Mouse (Mus musculus) stomach, postnatal 0 days (tissue): ENCODE measurements around the gene Pax8. TPM values are rescaled to one million over a fixed set of nuclear protein-coding genes. Genes with fewer than 3 reads are reported as not detected.

Experiments used
- ATAC-seq: fragments of 200-750 bp; cut with Nextera tagmentation; 2 replicates; pipeline ENCODE4 v1.8.0; 2017; ENCODE audit not compliant: low FRiP score, low TSS enrichment
- DNase-seq: peaks from one replicate; pipeline ENCODE4 v3.0.0-alpha.2; 2016; ENCODE audit warnings: low spot score
- H3K27ac ChIP-seq: fragments of 300-500 bp; sonication (generic); replicated peaks from 2 replicates; pipeline ENCODE4 v1.5.1; 2014; ENCODE audit warnings: mild to moderate bottlenecking, control low read depth
- H3K27me3 ChIP-seq: fragments of 300-500 bp; sonication (generic); 2 replicates; pipeline ENCODE4 v1.6.1; 2014; ENCODE audit warnings: low read length; ENCODE audit not compliant: control insufficient read depth, insufficient read depth
- H3K36me3 ChIP-seq: fragments of 300-500 bp; sonication (generic); 2 replicates; pipeline ENCODE4 v1.6.1; 2014; ENCODE audit warnings: low read length, mixed read lengths; ENCODE audit not compliant: control insufficient read depth, insufficient read depth
- H3K4me1 ChIP-seq: fragments of 300-500 bp; sonication (generic); replicated peaks from 2 replicates; pipeline ENCODE4 v1.6.1; 2014; ENCODE audit warnings: antibody characterized with exemption; ENCODE audit not compliant: control insufficient read depth, insufficient read depth
- H3K4me2 ChIP-seq: fragments of 300-500 bp; sonication (generic); replicated peaks from 2 replicates; pipeline ENCODE4 v1.6.1; 2014; ENCODE audit warnings: low read depth, mild to moderate bottlenecking, control low read depth, moderate library complexity
- H3K4me3 ChIP-seq: fragments of 300-500 bp; sonication (generic); 2 replicates; pipeline ENCODE4 v1.5.1; 2014; ENCODE audit warnings: low read depth, low read length, control low read depth
- H3K9ac ChIP-seq: fragments of 300-500 bp; sonication (generic); 2 replicates; pipeline ENCODE4 v1.6.1; 2014; ENCODE audit warnings: mild to moderate bottlenecking, low read length, control low read depth, mixed read lengths
- H3K9me3 ChIP-seq: fragments of 300-500 bp; sonication (generic); 2 replicates; pipeline ENCODE4 v1.6.1; 2016; ENCODE audit warnings: low read length; ENCODE audit not compliant: control insufficient read depth
- CTCF ChIP-seq: IDR thresholded peaks from 2 replicates; pipeline ENCODE4 v1.5.1; 2016; ENCODE audit warnings: antibody characterized with exemption, low read depth, mild to moderate bottlenecking, moderate library complexity
- EP300 ChIP-seq: optimal IDR thresholded peaks from 2 replicates; pipeline ENCODE3; 2016; ENCODE audit warnings: antibody characterized with exemption
- WGBS: fragments of 180-500 bp; shearing (Covaris S2); extraction: QIAGEN DNeasy Blood & Tissue Kit; methylation state at CpG from one replicate; pipeline ENCODE4 v1.1.7; 2014; 5-methylcytosine and 5-hydroxymethylcytosine counted together
- polyA plus RNA-seq: library from polyadenylated mRNA; unstranded; fragments of >200 nt; fragmentation: Nextera tagmentation; extraction: Ambion mirVana; gene quantifications from 2 replicates; pipeline ENCODE4 v1.2.1, GENCODE M21; 2015

Pax8 gene
- polyA plus RNA-seq, 1 experiment from 2014 or later: 0.08 TPM

GRCm38 (mm10) chr2:24442303-24442925 is 33.0 kb downstream of the Pax8 start:
- Histone ChIP-seq H3K36me3 (no peaks in the 10 kb centered on the region), H3K4me1 (no peaks in the 10 kb centered on the region), H3K27ac (no peak overlapping the region), H3K9ac (no peak overlapping the region), H3K27me3 (no peaks in the 10 kb centered on the region), H3K4me3 (no peak overlapping the region), H3K4me2 (no peak overlapping the region), H3K9me3 (no peaks in the 10 kb centered on the region)
- DNase-seq (no peak), ATAC-seq (no peak)
- WGBS: 55% methylated on average over 4 of the region's 4 CpGs
- no peak for TF ChIP-seq EP300
- no peak for TF ChIP-seq CTCF

- no peaks in the 10 kb centered on the region for H3K9me3 ChIP-seq
- ATAC-seq (no peak), DNase-seq (no peak)
- H3K36me3 ChIP-seq: no peaks in the 10 kb centered on the region
- TF ChIP-seq EP300 (no peak), CTCF (no peak)
- H3K9ac ChIP-seq: no peak overlapping the region
- no peaks in the 10 kb centered on the region for H3K4me1 ChIP-seq
- no peak overlapping the region for H3K4me3 ChIP-seq
- H3K4me2 ChIP-seq: no peak overlapping the region
- H3K27ac ChIP-seq: no peak overlapping the region
- H3K27me3 ChIP-seq: no peaks in the 10 kb centered on the region
These were observed 33.5 kb downstream of the Pax8 start for GRCm38 (mm10) chr2:24441899-24442298.

GRCm38 (mm10) chr2:24440056-24440455 is 35.3 kb downstream of the Pax8 start:
- Histone ChIP-seq H3K9me3 (no peaks in the 10 kb centered on the region), H3K4me1 (no peaks in the 10 kb centered on the region), H3K4me3 (no peak overlapping the region), H3K9ac (no peak overlapping the region), H3K27me3 (no peaks in the 10 kb centered on the region), H3K4me2 (no peak overlapping the region), H3K36me3 (no peaks in the 10 kb centered on the region), H3K27ac (no peak overlapping the region)
- 58% methylated on average over 2 of the region's 2 CpGs for WGBS
- peak; percentile 90 for ATAC-seq
- TF ChIP-seq EP300 (no peak), CTCF (no peak)
- DNase-seq: no peak

- H3K4me2 ChIP-seq: no peak overlapping the region
- DNase-seq: no peak
- no peaks in the 10 kb centered on the region for H3K27me3 ChIP-seq
- no peak for ATAC-seq
- no peak overlapping the region for H3K9ac ChIP-seq
- no peak for TF ChIP-seq EP300
- no peak for TF ChIP-seq CTCF
- no peaks in the 10 kb centered on the region for H3K4me1 ChIP-seq
- H3K27ac ChIP-seq: no peak overlapping the region
- H3K4me3 ChIP-seq: no peak overlapping the region
- WGBS: 72% methylated on average over 11 of the region's 11 CpGs
- H3K36me3 ChIP-seq: no peaks in the 10 kb centered on the region
- H3K9me3 ChIP-seq: no peaks in the 10 kb centered on the region
These were observed 39.7 kb downstream of the Pax8 start for GRCm38 (mm10) chr2:24435699-24436098.

GRCm38 (mm10) chr2:24434670-24435069 is 40.7 kb downstream of the Pax8 start:
- no peak overlapping the region for H3K9ac ChIP-seq
- no peaks in the 10 kb centered on the region for H3K36me3 ChIP-seq
- ATAC-seq (no peak), DNase-seq (no peak)
- no peaks in the 10 kb centered on the region for H3K27me3 ChIP-seq
- WGBS: 76% methylated on average over 2 of the region's 2 CpGs
- no peaks in the 10 kb centered on the region for H3K4me1 ChIP-seq
- H3K9me3 ChIP-seq: no peaks in the 10 kb centered on the region
- H3K27ac ChIP-seq: no peak overlapping the region
- H3K4me2 ChIP-seq: no peak overlapping the region
- TF ChIP-seq EP300 (no peak), CTCF (no peak)
- no peak overlapping the region for H3K4me3 ChIP-seq

- H3K4me2 ChIP-seq: no peak overlapping the region
- WGBS: 75% methylated on average over 4 of the region's 4 CpGs
- H3K4me1 ChIP-seq: no peaks in the 10 kb centered on the region
- H3K36me3 ChIP-seq: no peaks in the 10 kb centered on the region
- no peak overlapping the region for H3K4me3 ChIP-seq
- H3K9ac ChIP-seq: no peak overlapping the region
- ATAC-seq (no peak), DNase-seq (no peak)
- H3K27ac ChIP-seq: no peak overlapping the region
- no peaks in the 10 kb centered on the region for H3K9me3 ChIP-seq
- no peaks in the 10 kb centered on the region for H3K27me3 ChIP-seq
- no peak for TF ChIP-seq EP300
- no peak for TF ChIP-seq CTCF
These were observed 45.6 kb downstream of the Pax8 start for GRCm38 (mm10) chr2:24429806-24430205.
